Mouse (Mus musculus) CD4-positive naive resting alpha-beta T cell, adult 57 days (primary cell): ENCODE measurements around the gene Actr1b. TPM values are rescaled to one million over a fixed set of nuclear protein-coding genes. Genes with fewer than 3 reads are reported as not detected.

Experiments used
- total RNA-seq: library from RNA; stranded (reverse); gene quantifications from one replicate; pipeline ENCODE4 v1.2.4, GENCODE M21; 2023

The Actr1b gene
- 253 TPM for total RNA-seq

DNA sequence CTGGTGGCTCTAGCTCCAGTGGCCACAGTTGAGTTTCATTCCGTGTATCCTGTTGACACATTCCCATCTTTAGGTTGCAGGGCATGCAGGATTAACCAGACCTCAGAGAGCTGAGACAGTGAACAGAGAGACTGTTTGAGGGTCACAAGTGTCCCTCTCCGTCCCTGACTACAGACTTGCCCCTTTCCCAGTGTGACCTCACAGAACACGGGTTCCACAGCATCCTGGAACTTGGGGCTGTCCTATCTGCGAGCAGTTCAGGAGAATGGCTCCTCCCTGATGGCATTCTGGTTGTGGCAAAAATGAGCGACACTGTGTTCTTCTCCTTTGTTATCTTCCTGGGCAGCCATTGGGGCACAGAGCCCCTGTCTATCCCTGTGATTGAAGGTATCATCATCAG is at the start of gene Actr1b:
Gene Actr1b (minus strand): TSS at position 112 of the 400 bp plus-strand sequence.

DNA sequence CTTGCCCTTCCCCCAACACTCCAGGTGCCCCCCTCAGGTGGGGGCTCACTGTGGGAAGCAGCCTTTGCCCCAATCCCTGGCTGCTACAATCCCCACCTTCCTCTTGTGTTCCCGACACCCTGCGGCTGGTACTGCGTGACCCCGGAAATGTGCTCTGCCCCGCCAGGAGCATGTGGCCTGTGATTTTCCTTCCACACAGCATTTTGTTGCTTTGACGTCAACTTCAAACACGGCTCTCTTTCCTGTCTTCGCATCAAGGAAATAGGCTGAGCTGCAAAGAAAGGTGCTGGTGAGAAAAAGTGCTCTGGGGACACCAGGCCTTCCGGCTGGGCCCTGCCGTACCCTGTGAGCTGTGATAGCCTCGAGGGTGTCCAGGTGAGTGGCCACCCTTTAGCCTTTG is 47.3 kb upstream of the Actr1b start, which contains the start of gene Zap70:
Gene Zap70 (plus strand): TSS at position 231 of the 400 bp plus-strand sequence.

GRCm38 (mm10) chr1:36709854-36710280 is 4.4 kb downstream of the Actr1b start, which contains the start of gene 4933424G06Rik:
TSS of gene 4933424G06Rik (plus strand) at chr1:36710149.

GRCm38 (mm10) chr1:36691271-36692155 is 22.7 kb downstream of the Actr1b start, which contains the start of gene Cox5b:
TSS of gene Cox5b (plus strand) at chr1:36691449.

DNA sequence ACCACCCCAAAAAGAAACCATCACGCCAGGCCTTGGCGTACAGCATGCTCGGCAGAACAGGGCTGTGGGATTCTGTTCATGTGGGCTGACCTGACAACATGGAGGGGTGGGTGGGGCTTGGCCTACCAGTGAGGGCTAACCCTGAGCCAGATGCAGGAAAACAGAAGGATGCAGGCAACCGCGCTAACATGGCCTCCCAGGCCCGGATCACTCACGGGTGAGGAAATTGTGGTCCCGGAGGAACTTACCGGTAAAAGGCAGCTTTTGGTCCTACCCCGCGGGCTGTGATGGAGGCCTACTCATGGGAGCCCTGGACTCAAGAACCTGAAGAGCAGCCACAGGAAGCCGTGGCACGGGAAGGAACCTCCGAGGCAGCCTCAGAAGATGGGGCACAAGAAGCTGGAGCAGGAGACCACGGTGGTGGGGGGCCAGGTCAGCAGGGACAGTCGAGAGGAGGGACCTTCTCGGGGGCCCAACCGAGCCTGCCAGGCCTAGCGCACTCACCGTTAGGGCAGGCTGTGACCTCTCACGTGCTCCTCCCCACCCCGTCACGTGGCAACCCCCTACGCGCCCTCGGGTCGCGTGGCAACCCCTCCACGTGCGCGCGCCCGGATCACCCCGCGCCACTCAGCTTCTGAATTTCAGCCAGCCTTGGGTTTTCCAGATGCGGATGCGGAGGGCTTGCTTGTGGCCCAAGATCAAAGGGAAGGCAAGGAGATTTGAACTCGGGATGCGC is 31.4 kb downstream of the Actr1b start, which contains the start of gene Fam178b:
Gene Fam178b (minus strand): TSS at position 564 of the 736 bp plus-strand sequence.

Other genes starting within 250 kb of the Actr1b start
- gene Cnnm4, start 242.8 kb downstream of the Actr1b start, total RNA-seq = 19.5 TPM
- 47.6 TPM for gene Cnnm3, start 202.6 kb downstream of the Actr1b start, total RNA-seq
- 31.5 TPM for gene Ankrd23, start 177.5 kb downstream of the Actr1b start, total RNA-seq
- not detected for gene Gm42417, start 175.0 kb downstream of the Actr1b start, total RNA-seq
- gene Ankrd39, start 167.0 kb downstream of the Actr1b start, total RNA-seq = 26.5 TPM
- 1.4 TPM for gene Sema4c, start 156.1 kb downstream of the Actr1b start, total RNA-seq
- gene Fam178b, start 31.2 kb downstream of the Actr1b start, total RNA-seq = not detected
- gene Cox5b, start 23.0 kb downstream of the Actr1b start, total RNA-seq = 235 TPM
- gene 4933424G06Rik, start 4.3 kb downstream of the Actr1b start, total RNA-seq = not detected
- gene Zap70, start 47.4 kb upstream of the Actr1b start, total RNA-seq = 236 TPM
- 72.9 TPM for gene Tmem131, start 229.2 kb upstream of the Actr1b start, total RNA-seq